8 mouse cellular contexts compared by ENCODE assay signal in the genomic region with DNA sequence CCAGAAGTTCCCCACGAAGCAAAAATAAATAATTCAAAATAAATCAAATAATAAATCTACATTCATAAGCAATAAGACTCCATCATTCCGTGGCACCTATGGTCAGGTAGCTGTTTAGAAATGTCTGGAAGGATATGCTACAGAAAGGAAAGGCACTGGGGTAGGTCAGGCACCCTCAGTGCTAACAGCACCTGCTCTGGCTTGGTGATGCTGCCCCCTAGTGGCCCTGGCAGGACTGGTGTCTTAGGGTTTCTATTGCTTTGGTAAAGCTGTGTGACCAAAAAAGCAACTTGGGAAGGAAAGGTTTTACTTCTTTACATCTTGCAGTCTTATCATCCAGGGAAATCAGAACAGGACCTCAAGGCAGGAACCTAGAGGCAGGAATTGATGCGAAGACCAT. TPM values are rescaled to one million over a fixed set of nuclear protein-coding genes. Genes with fewer than 3 reads are reported as not detected.
A peak's percentile ranks its signal among the peaks of the same experiment; 100 is the strongest.
DNase-seq lines count a peak whose midpoint lies in the region; ATAC-seq and TF ChIP-seq lines count a peak whose summit lies in the region.

No protein-coding gene starts in this region.

- H3K27me3 ChIP-seq in C2C12 (ENCODE audit: control insufficient read depth, insufficient read depth, insufficient read length), result no peaks in the 10 kb centered on the region
- H3K27me3 ChIP-seq in embryonic facial prominence, embryonic 10.5 days (replicated peaks; ENCODE audit: low read depth, poor library complexity, severe bottlenecking), result no peaks in the 10 kb centered on the region
- H3K27me3 ChIP-seq in kidney, embryonic 14.5 days (ENCODE audit: control insufficient read depth, insufficient read depth, low read length), result no peaks in the 10 kb centered on the region
- no peaks in the 10 kb centered on the region for H3K27me3 ChIP-seq in neural tube, embryonic 13.5 days
- H3K27me3 ChIP-seq in testis, adult 2 months (ENCODE audit: control insufficient read depth, insufficient read depth, low read length), result no peaks in the 10 kb centered on the region

- H3K36me3 ChIP-seq in C2C12 (ENCODE audit: control insufficient read depth, insufficient read depth), result no peaks in the 10 kb centered on the region
- H3K36me3 ChIP-seq in embryonic facial prominence, embryonic 10.5 days (replicated peaks), result no peaks in the 10 kb centered on the region
- no peaks in the 10 kb centered on the region for H3K36me3 ChIP-seq in kidney, embryonic 14.5 days (ENCODE audit: control insufficient read depth, insufficient read depth, low read length)
- H3K36me3 ChIP-seq in neural tube, embryonic 13.5 days, result no peaks in the 10 kb centered on the region
- H3K36me3 ChIP-seq in testis, adult 2 months (ENCODE audit: control insufficient read depth, insufficient read depth, low read length), result no peaks in the 10 kb centered on the region

- no peak overlapping the region for H3K27ac ChIP-seq in embryonic facial prominence, embryonic 10.5 days (replicated peaks)
- H3K27ac ChIP-seq in kidney, embryonic 14.5 days (ENCODE audit: low read depth, low read length), result no peak overlapping the region
- H3K27ac ChIP-seq in neural tube, embryonic 13.5 days (replicated peaks), result no peak overlapping the region
- no peak overlapping the region for H3K27ac ChIP-seq in testis, adult 2 months (ENCODE audit: control insufficient read depth, insufficient read depth, low read depth, low read length)

- ATAC-seq in kidney, embryonic 14.5 days (ENCODE audit: low FRiP score, low TSS enrichment), result peak; percentile 83
- peak; percentile 84 for ATAC-seq in neural tube, embryonic 13.5 days (ENCODE audit: low read depth)

- TF ChIP-seq POLR2A in testis, adult 2 months (IDR thresholded peaks at IDR 0.05; ENCODE audit: control insufficient read depth, low read depth, low read length), result no peak

- H3K4me1 ChIP-seq in embryonic facial prominence, embryonic 10.5 days, result no peaks in the 10 kb centered on the region
- H3K4me1 ChIP-seq in kidney, embryonic 14.5 days (ENCODE audit: control insufficient read depth, insufficient read depth, low read length), result no peaks in the 10 kb centered on the region
- no peaks in the 10 kb centered on the region for H3K4me1 ChIP-seq in neural tube, embryonic 13.5 days (replicated peaks)
- peaks cover 3% of the 10 kb centered on the region for H3K4me1 ChIP-seq in testis, adult 2 months (ENCODE audit: control insufficient read depth, insufficient read depth, low read length)

- no peaks in the 10 kb centered on the region for H3K79me3 ChIP-seq in C2C12 (ENCODE audit: low read depth)

- peak; percentile 86 for TF ChIP-seq CTCF in C2C12 (IDR thresholded peaks at IDR 0.05; ENCODE audit: control insufficient read depth, insufficient read depth, insufficient read length)
- TF ChIP-seq CTCF in testis, adult 2 months (IDR thresholded peaks at IDR 0.05; ENCODE audit: control insufficient read depth, insufficient read depth, insufficient replicate concordance, low read depth, low read length), result peak; percentile 92; the same call in 1 of the 2 replicates

- H3K9ac ChIP-seq in kidney, embryonic 14.5 days (ENCODE audit: low read depth, low read length), result no peak overlapping the region
- H3K9ac ChIP-seq in neural tube, embryonic 13.5 days, result no peak overlapping the region

- no peaks in the 10 kb centered on the region for H3K9me3 ChIP-seq in embryonic facial prominence, embryonic 10.5 days
- H3K9me3 ChIP-seq in kidney, embryonic 14.5 days (ENCODE audit: control insufficient read depth, low read length), result no peaks in the 10 kb centered on the region
- H3K9me3 ChIP-seq in neural tube, embryonic 13.5 days, result no peaks in the 10 kb centered on the region

- WGBS in embryonic facial prominence, embryonic 10.5 days, result 16% methylated on average over 3 of the region's 3 CpGs
- 14% methylated on average over 3 of the region's 3 CpGs for WGBS in kidney, embryonic 14.5 days
- 16% methylated on average over 3 of the region's 3 CpGs for WGBS in neural tube, embryonic 13.5 days

- DNase-seq in adrenal gland, postnatal 10 days, result peak; percentile 95
- DNase-seq in embryonic facial prominence, embryonic 10.5 days (ENCODE audit: low spot score), result peak; percentile 88
- peak; percentile 84 for DNase-seq in heart, adult 8-10 months (ENCODE audit: low spot score)
- peak; percentile 88 for DNase-seq in liver

- H3ac ChIP-seq in C2C12 (ENCODE audit: control insufficient read depth, insufficient read length, low read depth), result no peak overlapping the region

- no peaks in the 10 kb centered on the region for H3K79me2 ChIP-seq in C2C12 (ENCODE audit: control insufficient read depth, insufficient read depth)

- H3K4me2 ChIP-seq in kidney, embryonic 14.5 days (replicated peaks; ENCODE audit: low read depth, low read length), result no peak overlapping the region
- no peak overlapping the region for H3K4me2 ChIP-seq in neural tube, embryonic 13.5 days

- no peak overlapping the region for H3K4me3 ChIP-seq in C2C12 (ENCODE audit: insufficient read depth, poor library complexity, severe bottlenecking)
- no peak overlapping the region for H3K4me3 ChIP-seq in embryonic facial prominence, embryonic 10.5 days
- no peak overlapping the region for H3K4me3 ChIP-seq in kidney, embryonic 14.5 days (ENCODE audit: low read length)
- H3K4me3 ChIP-seq in neural tube, embryonic 13.5 days, result no peak overlapping the region
- no peak overlapping the region for H3K4me3 ChIP-seq in testis, adult 2 months (ENCODE audit: control insufficient read depth, low read depth, low read length)

TF ChIP-seq in C2C12, 6 proteins besides CTCF, POLR2A, EP300 and RAD21:
- TF ChIP-seq FOSL1 (IDR thresholded peaks at IDR 0.05; ENCODE audit: insufficient read depth, low read length, poor library complexity, severe bottlenecking), result no peak
- TF ChIP-seq MYOD1 (IDR thresholded peaks at IDR 0.05; ENCODE audit: control insufficient read depth, insufficient read length, low read depth), result no peak
- no peak for TF ChIP-seq MAX (IDR thresholded peaks at IDR 0.05)
- no peak for TF ChIP-seq CEBPB (IDR thresholded peaks at IDR 0.05; ENCODE audit: low read depth)
- TF ChIP-seq USF1 (IDR thresholded peaks at IDR 0.05; ENCODE audit: low read depth), result no peak
- no peak for TF ChIP-seq MYOG (IDR thresholded peaks at IDR 0.05; ENCODE audit: control insufficient read depth, extremely low read depth, insufficient read length)

RNA-seq across cellular contexts. Expression of gene Cdca4, which starts 14.6 kb away (rescaled TPM):
- 61.9 TPM for polyA plus RNA-seq in C2C12 (2012; fragmentation: generic; extraction: Trizol)
- 10 to 100 TPM; 20.2 to 23.1 TPM for total RNA-seq in adrenal gland, postnatal 10 days (2021)
- polyA plus RNA-seq in embryonic facial prominence, embryonic 10.5 days (2016; fragmentation: Nextera tagmentation; extraction: Ambion mirVana), result 180 and 183 TPM in 2 replicates
- 1 to 10 TPM; 5.6 to 6.5 (median 6.2) TPM for total RNA-seq in heart, adult 8-10 months (2022)
- 117 and 148 TPM in 2 replicates for polyA plus RNA-seq in kidney, embryonic 14.5 days (2014; fragmentation: Nextera tagmentation; extraction: Ambion mirVana)
- 46.9 and 56.1 TPM in 2 replicates for polyA plus RNA-seq in neural tube, embryonic 13.5 days (2015; fragmentation: Nextera tagmentation; extraction: Ambion mirVana)
- polyA plus RNA-seq in testis, adult 2 months (2012; rRNA removed), result 23.7 and 23.9 TPM in 2 replicates

RNA-seq across cellular contexts. Expression of gene Gpr132, which starts 24.2 kb away (rescaled TPM):
- polyA plus RNA-seq in C2C12 (2012; fragmentation: generic; extraction: Trizol), result 0.06 TPM
- 1 to 10 TPM; 1.1 to 1.2 TPM for total RNA-seq in adrenal gland, postnatal 10 days (2021)
- 0.30 TPM in 1 of 2 replicates, not detected in the other for polyA plus RNA-seq in embryonic facial prominence, embryonic 10.5 days (2016; fragmentation: Nextera tagmentation; extraction: Ambion mirVana)
- total RNA-seq in heart, adult 8-10 months (2022), result under 1 TPM; 0.25 to 0.52 (median 0.33) TPM
- 0.14 and 0.27 TPM in 2 replicates for polyA plus RNA-seq in kidney, embryonic 14.5 days (2014; fragmentation: Nextera tagmentation; extraction: Ambion mirVana)
- not detected in 2 replicates for polyA plus RNA-seq in neural tube, embryonic 13.5 days (2015; fragmentation: Nextera tagmentation; extraction: Ambion mirVana)
- polyA plus RNA-seq in testis, adult 2 months (2012; rRNA removed), result 1.7 and 1.9 TPM in 2 replicates

RNA-seq across cellular contexts. Expression of gene Clba1, which starts 35.1 kb away (rescaled TPM):
- 25.2 TPM for polyA plus RNA-seq in C2C12 (2012; fragmentation: generic; extraction: Trizol)
- total RNA-seq in adrenal gland, postnatal 10 days (2021), result 1 to 10 TPM; 4.4 to 5.1 TPM
- 9.3 and 10.1 TPM in 2 replicates for polyA plus RNA-seq in embryonic facial prominence, embryonic 10.5 days (2016; fragmentation: Nextera tagmentation; extraction: Ambion mirVana)
- total RNA-seq in heart, adult 8-10 months (2022), result 1 to 10 TPM; 1.8 to 4.3 (median 2.4) TPM
- polyA plus RNA-seq in kidney, embryonic 14.5 days (2014; fragmentation: Nextera tagmentation; extraction: Ambion mirVana), result 8.5 and 8.9 TPM in 2 replicates
- polyA plus RNA-seq in neural tube, embryonic 13.5 days (2015; fragmentation: Nextera tagmentation; extraction: Ambion mirVana), result 20.2 and 21.1 TPM in 2 replicates
- 77.8 and 87.0 TPM in 2 replicates for polyA plus RNA-seq in testis, adult 2 months (2012; rRNA removed)

RNA-seq across cellular contexts. Expression of gene Ahnak2, which starts 41.3 kb away (rescaled TPM):
- polyA plus RNA-seq in C2C12 (2012; fragmentation: generic; extraction: Trizol), result 15.8 TPM
- 10 to 100 TPM in 1 of 2 experiments, 1 to 10 TPM in 1; 9.4 to 13.5 TPM for total RNA-seq in adrenal gland, postnatal 10 days (2021)
- polyA plus RNA-seq in embryonic facial prominence, embryonic 10.5 days (2016; fragmentation: Nextera tagmentation; extraction: Ambion mirVana), result 0.04 and 0.20 TPM in 2 replicates
- 10 to 100 TPM; 19.3 to 24.6 (median 20.6) TPM for total RNA-seq in heart, adult 8-10 months (2022)
- polyA plus RNA-seq in kidney, embryonic 14.5 days (2014; fragmentation: Nextera tagmentation; extraction: Ambion mirVana), result 0.53 and 0.86 TPM in 2 replicates
- polyA plus RNA-seq in neural tube, embryonic 13.5 days (2015; fragmentation: Nextera tagmentation; extraction: Ambion mirVana), result 2.8 and 2.9 TPM in 2 replicates
- polyA plus RNA-seq in testis, adult 2 months (2012; rRNA removed), result 1.2 TPM in 2 replicates
